Mouse (Mus musculus): ENCODE measurements around the gene Cdk6. TPM values are rescaled to one million over a fixed set of nuclear protein-coding genes. Genes with fewer than 3 reads are reported as not detected.
"Not testable (repeated sequence)": the region's sequence is repeated elsewhere in the genome, so short reads cannot be mapped to it uniquely, and the experiment has no call there.

The Cdk6 gene
- polyA plus RNA-seq, 1 experiment from 2014 or later, result 18.3 TPM

DNA sequence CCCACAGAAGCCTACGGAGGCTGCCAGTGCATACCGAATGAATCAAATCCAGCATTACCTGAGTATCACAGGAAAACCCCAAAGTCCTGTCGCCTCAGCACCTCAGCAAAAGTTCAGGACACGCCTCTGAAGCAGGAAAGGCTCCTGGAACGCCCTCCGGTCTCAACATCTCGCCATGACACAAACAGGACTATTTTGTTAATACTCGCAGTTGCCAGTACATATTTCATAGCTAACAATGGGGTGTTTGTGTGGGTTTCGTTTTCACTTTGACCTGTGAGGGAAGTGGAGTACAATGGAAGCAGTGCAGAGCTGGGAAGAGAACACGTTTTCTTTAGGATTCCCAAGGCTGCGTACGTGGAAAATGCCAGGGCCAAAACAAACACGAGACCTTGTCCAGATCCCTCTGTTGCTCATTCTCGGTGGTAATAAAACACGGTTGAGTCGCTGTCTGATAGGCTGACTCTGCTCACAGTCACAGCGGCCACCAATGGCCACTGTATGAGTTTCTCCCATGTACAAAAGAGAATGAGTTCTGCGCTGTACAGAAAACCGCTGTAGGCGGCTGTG is 91.9 kb downstream of the Cdk6 start:
- H3K27me3 ChIP-seq (ENCODE audit: insufficient read depth, poor library complexity, severe bottlenecking); H3K36me3 ChIP-seq; H3K9me3 ChIP-seq; H3K4me3 ChIP-seq; DNase-seq (ENCODE audit: low spot score); H3K4me1 ChIP-seq (replicated peaks); H3K27ac ChIP-seq: not testable (repeated sequence)
- WGBS, result 82% methylated on average over 20 of the region's 20 CpGs

DNA sequence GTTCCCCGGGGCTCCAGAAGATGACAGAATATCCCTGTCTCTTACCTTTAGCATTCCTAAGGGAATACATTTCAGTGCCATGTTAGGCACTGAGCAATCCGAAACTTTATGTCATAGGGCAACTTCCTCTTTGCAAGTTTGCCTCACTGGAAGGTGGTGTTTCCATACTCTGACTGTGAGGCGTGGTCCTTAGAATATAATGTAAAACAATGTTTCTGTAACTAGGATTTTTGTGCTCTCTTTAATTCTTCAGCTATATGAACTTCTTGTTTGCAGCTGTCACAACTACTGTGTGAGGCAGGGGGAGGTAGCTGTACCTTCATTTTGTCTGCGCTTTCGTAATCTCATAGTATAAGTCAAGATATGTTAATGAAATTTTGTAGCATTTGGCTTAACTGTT is 92.8 kb downstream of the Cdk6 start:
- H3K27ac ChIP-seq; H3K4me3 ChIP-seq; H3K9me3 ChIP-seq; DNase-seq (ENCODE audit: low spot score); H3K4me1 ChIP-seq (replicated peaks); H3K27me3 ChIP-seq (ENCODE audit: insufficient read depth, poor library complexity, severe bottlenecking); H3K36me3 ChIP-seq: not testable (repeated sequence)
- WGBS, result 93% methylated on average over 5 of the region's 5 CpGs

DNA sequence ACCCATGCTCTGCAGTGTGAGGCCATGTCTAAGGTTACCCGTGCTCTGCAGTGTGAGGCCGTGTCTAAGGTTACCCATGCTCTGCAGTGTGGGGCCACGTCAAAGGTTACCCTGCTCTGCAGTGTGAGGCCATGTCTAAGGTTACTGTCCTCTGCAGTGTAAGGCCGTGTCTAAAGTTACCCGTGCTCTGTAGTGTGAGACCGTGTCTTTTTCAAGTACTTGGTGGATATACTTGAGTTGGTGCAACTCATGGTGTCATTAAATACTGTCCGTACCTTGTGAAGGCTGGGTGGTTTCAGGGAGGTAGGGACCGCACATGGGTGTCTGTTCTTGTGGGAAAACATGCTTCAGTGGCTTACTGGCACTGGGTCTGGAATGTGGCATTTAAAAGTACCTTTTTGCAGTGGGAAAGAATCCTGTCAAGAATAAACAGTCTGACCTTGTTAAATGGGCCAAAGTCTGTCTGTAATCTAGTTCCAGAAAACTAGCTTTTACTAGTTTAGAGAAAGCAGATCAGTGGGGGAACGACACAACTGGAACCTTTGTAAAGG is 97.2 kb downstream of the Cdk6 start:
- WGBS, result 94% methylated on average over 9 of the region's 9 CpGs
- H3K4me1 ChIP-seq (replicated peaks); H3K4me3 ChIP-seq; H3K36me3 ChIP-seq; H3K9me3 ChIP-seq; H3K27ac ChIP-seq; H3K27me3 ChIP-seq (ENCODE audit: insufficient read depth, poor library complexity, severe bottlenecking); DNase-seq (ENCODE audit: low spot score): not testable (repeated sequence)

DNA sequence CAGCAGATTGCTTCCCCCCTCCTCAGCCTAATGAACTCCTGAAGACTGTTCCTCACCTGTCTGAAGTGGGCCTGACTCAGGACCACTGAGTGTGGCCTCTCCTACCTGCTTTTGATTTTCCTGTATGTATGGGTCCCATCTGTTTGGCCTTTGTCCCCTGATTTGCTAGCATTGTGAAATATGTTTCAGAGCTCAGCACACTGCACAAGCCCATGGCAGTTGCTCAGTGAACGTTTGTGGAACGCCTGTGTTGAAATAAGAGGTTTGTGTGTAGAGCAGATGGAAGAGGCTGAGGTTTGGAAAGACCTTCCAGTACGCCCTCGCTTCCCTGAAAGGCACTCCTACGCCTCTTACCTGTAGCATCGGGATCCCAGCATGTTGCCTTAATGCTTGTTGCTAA is 98.1 kb downstream of the Cdk6 start:
- H3K4me3 ChIP-seq; H3K36me3 ChIP-seq; H3K4me1 ChIP-seq (replicated peaks); DNase-seq (ENCODE audit: low spot score); H3K9me3 ChIP-seq; H3K27me3 ChIP-seq (ENCODE audit: insufficient read depth, poor library complexity, severe bottlenecking); H3K27ac ChIP-seq: not testable (repeated sequence)
- WGBS, result 92% methylated on average over 6 of the region's 6 CpGs

DNA sequence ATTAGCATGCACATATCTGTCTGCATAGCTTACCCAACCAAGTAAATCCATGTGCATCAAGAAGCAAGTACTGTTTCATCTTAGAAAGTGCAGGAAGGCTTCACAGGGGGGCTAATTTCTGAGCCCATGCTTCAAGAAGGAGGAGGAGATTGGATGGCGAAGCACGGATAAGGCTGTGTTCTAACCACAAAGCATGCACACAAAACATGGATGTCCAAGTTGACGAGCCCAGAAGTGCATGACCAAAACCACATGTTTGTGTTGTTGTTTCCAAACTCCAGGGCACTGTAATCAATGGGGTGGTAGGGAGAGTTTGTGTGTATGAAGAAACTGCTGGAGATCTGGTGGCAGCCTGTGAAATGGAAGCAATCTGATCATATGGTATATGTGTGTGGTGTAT is 101.2 kb downstream of the Cdk6 start:
- not testable (repeated sequence) for H3K9me3 ChIP-seq; DNase-seq (ENCODE audit: low spot score); H3K27ac ChIP-seq; H3K4me3 ChIP-seq; H3K36me3 ChIP-seq; H3K4me1 ChIP-seq (replicated peaks); H3K27me3 ChIP-seq (ENCODE audit: insufficient read depth, poor library complexity, severe bottlenecking)
- 85% methylated on average over 3 of the region's 3 CpGs for WGBS

DNA sequence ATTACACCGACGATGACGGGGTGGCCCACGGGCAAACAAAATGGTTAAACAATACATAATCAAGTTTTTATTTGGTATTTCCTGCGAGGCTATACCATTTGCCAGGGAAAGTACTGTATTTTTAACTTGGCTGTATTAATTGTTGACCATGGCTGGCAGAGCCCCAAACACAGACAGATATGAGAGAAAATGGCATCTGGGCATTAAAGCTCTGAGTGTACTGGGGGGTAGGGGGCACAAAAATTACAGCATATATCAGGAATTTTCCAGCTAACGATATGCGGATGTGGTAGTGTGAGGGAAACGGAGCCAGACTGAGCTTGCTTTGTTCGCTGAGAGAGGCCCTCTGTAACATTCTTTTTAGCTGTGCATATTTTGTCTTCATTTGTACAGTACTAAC is 109.9 kb downstream of the Cdk6 start:
- H3K4me1 ChIP-seq (replicated peaks), result peaks cover 10% of the 10 kb centered on the region
- not testable (repeated sequence) for H3K9me3 ChIP-seq; H3K4me3 ChIP-seq; H3K36me3 ChIP-seq; DNase-seq (ENCODE audit: low spot score); H3K27ac ChIP-seq; H3K27me3 ChIP-seq (ENCODE audit: insufficient read depth, poor library complexity, severe bottlenecking)
- WGBS, result 74% methylated on average over 9 of the region's 9 CpGs

DNA sequence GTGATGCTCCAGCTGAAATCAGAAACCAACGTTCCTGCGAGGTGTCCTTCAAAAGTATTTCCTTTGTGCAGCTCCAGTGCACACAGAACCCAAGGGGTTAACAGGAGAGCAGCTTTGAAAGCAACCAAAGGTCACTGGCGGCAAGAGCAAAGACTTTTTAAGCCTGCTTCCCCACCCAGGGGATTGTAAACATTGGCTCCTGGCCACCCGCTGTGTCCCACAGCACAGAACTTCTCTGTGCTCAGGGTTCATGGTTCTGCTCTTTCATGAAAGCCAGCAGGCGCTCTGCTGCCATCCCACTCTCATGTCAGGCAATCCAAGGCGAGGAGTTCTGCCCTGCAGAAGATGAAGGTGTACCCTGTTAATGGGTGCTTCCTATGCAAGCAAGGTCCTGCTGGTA is 112.7 kb downstream of the Cdk6 start:
- not testable (repeated sequence) for H3K9me3 ChIP-seq; H3K4me3 ChIP-seq; H3K27me3 ChIP-seq (ENCODE audit: insufficient read depth, poor library complexity, severe bottlenecking); H3K27ac ChIP-seq; H3K36me3 ChIP-seq
- peaks cover 10% of the 10 kb centered on the region for H3K4me1 ChIP-seq (replicated peaks)
- 3% methylated on average over 6 of the region's 6 CpGs for WGBS
- peak; percentile 35 for DNase-seq (ENCODE audit: low spot score)

DNA sequence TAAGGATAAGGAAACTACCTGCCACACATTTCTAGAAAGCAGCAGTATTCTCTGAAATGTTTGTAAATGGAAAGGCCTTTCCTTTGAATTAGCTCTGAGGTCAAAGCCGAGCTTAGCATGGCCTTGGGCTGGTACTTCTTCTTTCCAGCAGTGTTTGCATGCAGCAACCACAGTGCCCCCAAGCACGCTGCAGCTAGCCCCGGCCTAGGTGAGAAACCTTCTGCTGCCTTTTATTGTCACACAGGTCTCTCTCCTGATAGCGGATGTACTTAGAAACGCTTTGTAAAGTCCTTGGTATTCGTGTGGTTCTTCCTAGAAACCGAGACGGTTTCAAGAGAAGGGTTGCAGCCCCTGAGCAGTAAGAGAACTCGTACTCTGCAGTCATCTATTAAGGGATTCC is 119.6 kb downstream of the Cdk6 start:
- no peak overlapping the region for H3K4me3 ChIP-seq

DNA sequence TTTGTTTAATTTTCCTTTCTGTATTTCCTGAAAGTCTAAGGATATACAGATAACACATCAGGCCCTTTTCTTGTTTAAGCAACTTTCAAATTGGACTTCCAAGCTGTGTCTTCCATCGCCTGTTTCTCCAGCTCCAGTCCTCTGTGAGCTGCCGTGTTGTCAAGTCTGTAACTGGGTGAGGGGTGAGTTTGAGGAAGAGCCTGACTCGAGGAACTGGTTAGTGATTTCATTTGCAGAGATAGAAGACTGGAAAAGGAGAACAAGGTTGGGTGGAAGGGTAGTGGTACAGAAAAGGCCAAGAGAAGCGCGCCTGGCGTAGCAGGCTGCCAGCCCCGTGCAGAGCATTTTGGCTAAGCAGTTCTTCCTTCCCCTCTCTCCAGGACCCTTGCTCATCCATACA is 120.1 kb downstream of the Cdk6 start:
- no peak for DNase-seq (ENCODE audit: low spot score)
- Histone ChIP-seq H3K27ac (no peak overlapping the region), H3K36me3 (no peaks in the 10 kb centered on the region), H3K4me1 (replicated peaks) (peaks cover 8% of the 10 kb centered on the region; the same call in 1 of the 2 replicates), H3K4me3 (no peak overlapping the region), H3K27me3 (ENCODE audit: insufficient read depth, poor library complexity, severe bottlenecking) (no peaks in the 10 kb centered on the region), H3K9me3 (no peaks in the 10 kb centered on the region)
- 93% methylated on average over 7 of the region's 7 CpGs for WGBS

More for the DNA sequence above, 119.6 kb downstream of the Cdk6 start:
- no peaks in the 10 kb centered on the region for H3K9me3 ChIP-seq
- H3K27me3 ChIP-seq (ENCODE audit: insufficient read depth, poor library complexity, severe bottlenecking), result no peaks in the 10 kb centered on the region
- H3K36me3 ChIP-seq, result no peaks in the 10 kb centered on the region
- H3K27ac ChIP-seq, result no peak overlapping the region
- WGBS, result 91% methylated on average over 9 of the region's 9 CpGs
- no peak for DNase-seq (ENCODE audit: low spot score)
- peaks cover 8% of the 10 kb centered on the region; the same call in 1 of the 2 replicates for H3K4me1 ChIP-seq (replicated peaks)

DNA sequence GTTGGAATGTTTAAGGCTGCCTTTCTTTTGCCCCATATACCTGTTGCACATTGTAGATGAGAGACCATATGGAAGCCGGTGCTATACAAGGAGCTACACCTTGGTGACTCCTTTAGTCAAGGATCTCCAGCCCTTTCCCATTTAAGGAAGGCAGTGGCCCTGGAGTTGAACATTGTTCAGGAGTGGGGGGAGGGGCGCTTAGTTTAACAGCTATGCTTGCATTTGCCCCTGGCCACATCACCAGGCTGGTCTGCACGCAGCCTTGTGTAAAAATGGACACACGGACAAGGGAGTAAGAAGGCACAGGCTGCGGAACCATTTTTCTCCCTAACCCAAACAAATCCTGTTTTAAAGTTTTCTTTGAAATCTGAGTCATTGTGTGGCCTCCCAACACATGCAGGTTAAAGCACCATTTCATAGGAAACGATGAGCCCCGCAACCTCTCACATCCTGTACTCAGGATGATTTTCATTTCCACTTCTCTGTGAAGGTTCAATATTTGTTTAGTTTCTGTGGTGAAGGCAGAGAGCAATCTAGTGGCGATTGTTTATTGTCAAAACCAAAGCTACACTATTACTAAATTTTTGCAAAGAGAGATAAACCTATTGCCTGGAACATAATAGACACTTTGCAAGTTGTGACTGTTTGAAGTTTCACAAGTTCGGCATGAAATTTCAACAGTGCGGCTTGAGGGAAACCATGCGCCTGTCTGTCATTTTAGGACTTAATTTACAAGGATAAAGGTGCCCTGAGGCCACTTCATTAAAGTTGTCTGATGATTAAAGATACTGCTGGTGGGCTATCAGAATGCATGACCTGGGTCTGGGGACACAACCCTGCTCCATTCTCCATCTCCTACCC is 121.8 kb downstream of the Cdk6 start:
- WGBS, result 76% methylated on average over 11 of the region's 11 CpGs
- H3K4me3 ChIP-seq, result no peak overlapping the region
- no peaks in the 10 kb centered on the region for H3K27me3 ChIP-seq (ENCODE audit: insufficient read depth, poor library complexity, severe bottlenecking)
- H3K36me3 ChIP-seq, result no peaks in the 10 kb centered on the region
- H3K27ac ChIP-seq, result no peak overlapping the region
- H3K4me1 ChIP-seq (replicated peaks), result peaks cover 8% of the 10 kb centered on the region; the same call in 1 of the 2 replicates
- DNase-seq (ENCODE audit: low spot score), result no peak
- H3K9me3 ChIP-seq, result no peaks in the 10 kb centered on the region

DNA sequence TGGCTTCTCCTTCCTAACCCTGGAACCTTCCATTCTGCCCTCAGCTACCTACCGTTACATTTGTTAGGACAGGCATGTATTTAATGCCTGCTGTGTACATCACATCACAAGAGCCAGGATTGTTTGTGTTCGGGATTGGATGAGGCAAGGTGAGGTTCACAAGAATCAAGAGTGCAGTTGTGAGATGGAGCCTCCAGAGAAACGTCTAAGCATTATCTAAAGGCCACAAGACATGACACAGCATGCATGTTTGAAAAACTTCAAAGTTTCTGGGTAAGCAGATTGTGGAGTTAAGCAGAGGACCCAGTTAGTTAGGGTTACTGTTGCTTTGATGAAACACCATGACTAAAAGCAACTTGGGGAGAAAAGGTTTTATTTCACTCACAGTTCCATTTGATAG is 122.5 kb downstream of the Cdk6 start:
- Histone ChIP-seq H3K4me3 (no peak overlapping the region), H3K36me3 (no peaks in the 10 kb centered on the region), H3K4me1 (replicated peaks) (peaks cover 8% of the 10 kb centered on the region; the same call in 1 of the 2 replicates), H3K27ac (no peak overlapping the region), H3K27me3 (ENCODE audit: insufficient read depth, poor library complexity, severe bottlenecking) (no peaks in the 10 kb centered on the region), H3K9me3 (no peaks in the 10 kb centered on the region)
- no peak for DNase-seq (ENCODE audit: low spot score)
- WGBS, result 85% methylated on average over 3 of the region's 3 CpGs

DNA sequence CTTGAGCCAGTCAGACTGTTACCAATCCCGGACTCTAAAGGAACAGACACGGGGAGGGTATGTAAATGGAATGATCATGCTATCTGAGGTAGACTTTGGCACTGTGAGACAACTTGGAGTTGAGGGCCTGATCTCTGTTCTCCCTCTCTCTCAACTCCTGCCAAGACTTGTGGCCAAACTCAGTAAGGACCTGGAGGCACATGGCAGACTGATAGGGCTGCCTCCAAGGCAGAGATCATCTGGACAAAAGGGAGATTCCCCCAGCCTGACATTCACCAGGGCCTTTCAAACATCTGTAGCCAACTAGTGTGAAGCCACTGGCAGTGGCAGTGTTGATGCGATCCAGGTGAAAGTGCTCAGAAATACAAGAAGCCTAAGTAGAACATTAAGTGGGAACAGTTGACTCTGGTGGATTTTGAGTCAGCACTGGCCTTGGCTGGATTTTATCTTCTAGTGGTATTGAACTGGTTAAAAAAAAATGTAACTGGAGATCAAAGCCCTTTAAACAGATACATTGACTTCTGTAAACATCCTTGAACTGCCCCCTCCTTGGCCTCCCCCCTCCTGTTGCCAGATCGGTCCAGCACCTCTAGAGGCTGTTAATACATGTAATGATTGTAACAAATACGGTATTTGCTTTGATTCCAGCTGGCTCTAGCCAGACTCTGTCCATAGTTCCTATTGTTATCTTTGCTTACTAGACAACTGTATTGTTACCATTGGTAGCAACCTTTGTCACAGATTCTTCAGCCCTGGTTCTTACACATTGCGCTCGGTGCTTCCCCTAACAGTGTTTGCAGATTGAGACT is 125.0 kb downstream of the Cdk6 start:
- no peak overlapping the region for H3K4me3 ChIP-seq
- no peak for DNase-seq (ENCODE audit: low spot score)
- no peak overlapping the region for H3K27ac ChIP-seq
- 77% methylated on average over 7 of the region's 7 CpGs for WGBS
- H3K4me1 ChIP-seq (replicated peaks), result peaks cover 8% of the 10 kb centered on the region; the same call in 1 of the 2 replicates
- no peaks in the 10 kb centered on the region for H3K9me3 ChIP-seq
- H3K36me3 ChIP-seq, result no peaks in the 10 kb centered on the region
- H3K27me3 ChIP-seq (ENCODE audit: insufficient read depth, poor library complexity, severe bottlenecking), result no peaks in the 10 kb centered on the region

DNA sequence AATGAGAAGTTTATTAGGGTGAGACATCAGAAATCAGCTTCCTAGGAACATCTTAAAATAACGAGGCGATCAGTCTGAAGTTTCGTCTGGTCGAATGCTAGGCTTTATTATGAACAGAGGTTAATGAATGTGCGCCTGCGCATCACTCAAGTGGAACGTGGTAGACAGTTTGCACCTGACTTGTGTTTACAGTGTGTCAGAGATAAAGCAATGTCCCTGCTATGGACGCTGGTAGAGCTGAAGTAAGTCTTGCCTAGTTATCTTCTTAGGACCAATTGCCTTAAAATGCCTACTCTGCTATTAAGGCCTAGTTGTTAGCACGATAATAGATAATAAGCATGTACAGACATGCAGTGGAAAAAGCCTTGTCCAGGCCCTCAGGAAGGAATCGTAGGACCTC is 129.6 kb downstream of the Cdk6 start:
- Histone ChIP-seq H3K27ac (no peak overlapping the region), H3K9me3 (no peaks in the 10 kb centered on the region), H3K4me1 (replicated peaks) (no peaks in the 10 kb centered on the region), H3K27me3 (ENCODE audit: insufficient read depth, poor library complexity, severe bottlenecking) (no peaks in the 10 kb centered on the region), H3K36me3 (no peaks in the 10 kb centered on the region), H3K4me3 (no peak overlapping the region)
- 91% methylated on average over 10 of the region's 10 CpGs for WGBS
- no peak for DNase-seq (ENCODE audit: low spot score)

Data from hindbrain, embryonic 10.5 days (tissue).